Mouse (Mus musculus): ENCODE measurements around the gene Armcx3. TPM values are rescaled to one million over a fixed set of nuclear protein-coding genes. Genes with fewer than 3 reads are reported as not detected.

The Armcx3 gene
- polyA plus RNA-seq (2017; shearing (Covaris generic)), result 15.3 TPM

GRCm38 (mm10) chrX:134756434-134757292 is at the start of gene Armcx3:
Gene Armcx3, plus strand, starts transcription at chrX:134756595.

GRCm38 (mm10) chrX:134717752-134718308 is 38.6 kb upstream of the Armcx3 start, which contains the start of gene Armcx1:
Gene Armcx1, plus strand, starts transcription at chrX:134717963.

GRCm38 (mm10) chrX:134750764-134751592 is 5.4 kb upstream of the Armcx3 start, which contains the start of gene Armcx6:
Gene Armcx6, minus strand, starts transcription at chrX:134751417.

GRCm38 (mm10) chrX:134808755-134809224 is 52.4 kb downstream of the Armcx3 start, which contains the start of gene Armcx2:
Gene Armcx2, minus strand, starts transcription at chrX:134809221.

Other genes with a start within 250 kb of the Armcx3 start
- gene Timm8a1, start 214.7 kb upstream of the Armcx3 start, polyA plus RNA-seq (2017; shearing (Covaris generic)), result 46.8 TPM
- 1.3 TPM for gene Btk, start 173.0 kb upstream of the Armcx3 start, polyA plus RNA-seq (2017; shearing (Covaris generic))
- gene Rpl36a, start 170.9 kb upstream of the Armcx3 start, polyA plus RNA-seq (2017; shearing (Covaris generic)), result 303 TPM
- 3.8 TPM for gene Gla, start 155.5 kb upstream of the Armcx3 start, polyA plus RNA-seq (2017; shearing (Covaris generic))
- gene Hnrnph2, start 155.4 kb upstream of the Armcx3 start, polyA plus RNA-seq (2017; shearing (Covaris generic)), result 115 TPM
- 0.32 TPM for gene Armcx4, start 70.1 kb upstream of the Armcx3 start, polyA plus RNA-seq (2017; shearing (Covaris generic))
- 2.1 TPM for gene Armcx1, start 38.6 kb upstream of the Armcx3 start, polyA plus RNA-seq (2017; shearing (Covaris generic))
- 2.5 TPM for gene Armcx6, start 5.2 kb upstream of the Armcx3 start, polyA plus RNA-seq (2017; shearing (Covaris generic))
- gene Armcx2, start 52.6 kb downstream of the Armcx3 start, polyA plus RNA-seq (2017; shearing (Covaris generic)), result 11.0 TPM
- 0.20 TPM for gene Nxf2, start 208.2 kb downstream of the Armcx3 start, polyA plus RNA-seq (2017; shearing (Covaris generic))